Mouse (Mus musculus) heart, adult 2 months (tissue): ENCODE measurements around the gene Spata48. TPM values are rescaled to one million over a fixed set of nuclear protein-coding genes. Genes with fewer than 3 reads are reported as not detected.

Experiments
- DNase-seq, 2 experiments: peaks; one replicate each; pipeline ENCODE4 v3.0.0; 2021
- H3K27ac ChIP-seq: fragments of 200-600 bp; 2 replicates; pipeline ENCODE4 v1.8.1; 2022
- H3K27me3 ChIP-seq: fragments of 200-500 bp; 2 replicates; pipeline ENCODE4 v1.6.1; 2012; ENCODE audit warnings: mild to moderate bottlenecking, low read length, inconsistent platforms, mixed read lengths; ENCODE audit not compliant: control insufficient read depth, insufficient read depth
- H3K36me3 ChIP-seq: fragments of 200-500 bp; 2 replicates; pipeline ENCODE4 v1.6.1; 2012; ENCODE audit warnings: low read length, inconsistent platforms; ENCODE audit not compliant: control insufficient read depth, insufficient read depth
- H3K4me1 ChIP-seq: fragments of 200-500 bp; 2 replicates; pipeline ENCODE4 v1.6.1; 2011; ENCODE audit warnings: low read length; ENCODE audit not compliant: control insufficient read depth, insufficient read depth
- H3K4me3 ChIP-seq: fragments of 200-600 bp; 2 replicates; pipeline ENCODE4 v1.8.1; 2022
- H3K79me2 ChIP-seq: fragments of 200-500 bp; replicated peaks from 2 replicates; pipeline ENCODE4 v1.6.1; 2012; ENCODE audit warnings: mild to moderate bottlenecking, inconsistent platforms, low read length, moderate library complexity, mixed read lengths; ENCODE audit not compliant: control insufficient read depth, insufficient read depth
- H3K9ac ChIP-seq: fragments of 200-500 bp; 2 replicates; pipeline ENCODE4 v1.6.1; 2012; ENCODE audit warnings: low read depth, mild to moderate bottlenecking, control low read depth, inconsistent platforms, low read length, mixed read lengths
- CTCF ChIP-seq: fragments of 200-600 bp; IDR thresholded peaks from 2 replicates; pipeline ENCODE4 v1.8.1; 2022; ENCODE audit warnings: antibody characterized with exemption, mild to moderate bottlenecking, moderate library complexity
- EP300 ChIP-seq: fragments of 200-500 bp; IDR thresholded peaks from 2 replicates; pipeline ENCODE4 v1.6.1; 2011; ENCODE audit warnings: low read depth, low read length, control low read depth; ENCODE audit not compliant: insufficient read depth
- POLR2A ChIP-seq: fragments of 200-500 bp; IDR thresholded peaks from 2 replicates; pipeline ENCODE4 v1.6.1; 2011; ENCODE audit warnings: mild to moderate bottlenecking, low read depth, low read length, control low read depth; ENCODE audit not compliant: insufficient read depth
- WGBS: fragments of 180-500 bp; shearing (Covaris S2); methylation state at CpG from one replicate; pipeline ENCODE4 v1.1.7; 2018; 5-methylcytosine and 5-hydroxymethylcytosine counted together
- intact Hi-C: fragments of 180-260 bp; cut with DNase I; formaldehyde crosslinking; loops from one replicate; pipeline ENCODE4 v1.15.1; 2025
- polyA plus RNA-seq: library from polyadenylated mRNA; depleted of rRNA; stranded (reverse); fragments of >200 nt; gene quantifications from 2 replicates; pipeline ENCODE4 v1.2.3, GENCODE M21; 2012
- total RNA-seq, 2 experiments: library from RNA; stranded (reverse); gene quantifications; 2 replicates each; pipeline ENCODE4 v1.2.3; 2021

Spata48 gene
- total and polyA plus RNA-seq, 3 experiments, result 0.59 to 1.1 (median 1.0) TPM

GRCm38 (mm10) chr11:11484378-11484777 lies 22.5 kb downstream of the Spata48 start:
- Histone ChIP-seq H3K9ac (no peak overlapping the region), H3K27me3 (no peaks in the 10 kb centered on the region), H3K4me3 (no peak overlapping the region), H3K27ac (no peak overlapping the region), H3K79me2 (no peaks in the 10 kb centered on the region), H3K4me1 (no peaks in the 10 kb centered on the region), H3K36me3 (no peaks in the 10 kb centered on the region)
- WGBS, result 47% methylated on average over 8 of the region's 8 CpGs
- no peak for DNase-seq
- TF ChIP-seq CTCF (no peak), POLR2A (no peak), EP300 (no peak)
- intact Hi-C loops, result no loop called here

GRCm38 (mm10) chr11:11492044-11492443 lies 30.1 kb downstream of the Spata48 start:
- Histone ChIP-seq H3K4me1 (no peaks in the 10 kb centered on the region), H3K9ac (no peak overlapping the region), H3K4me3 (no peak overlapping the region), H3K79me2 (no peaks in the 10 kb centered on the region), H3K27me3 (no peaks in the 10 kb centered on the region), H3K36me3 (no peaks in the 10 kb centered on the region), H3K27ac (no peak overlapping the region)
- no peak for DNase-seq
- intact Hi-C loops, result no loop called here
- TF ChIP-seq CTCF (no peak), EP300 (no peak), POLR2A (no peak)
- WGBS, result 74% methylated on average over 5 of the region's 5 CpGs

- Histone ChIP-seq H3K4me3 (no peak overlapping the region), H3K9ac (no peak overlapping the region), H3K79me2 (no peaks in the 10 kb centered on the region), H3K36me3 (no peaks in the 10 kb centered on the region), H3K27ac (no peak overlapping the region), H3K27me3 (no peaks in the 10 kb centered on the region), H3K4me1 (no peaks in the 10 kb centered on the region)
- WGBS, result 88% methylated on average over 2 of the region's 2 CpGs
- TF ChIP-seq CTCF (no peak), EP300 (no peak), POLR2A (no peak)
- intact Hi-C loops, result no loop called here
- DNase-seq, result no peak
These were observed 33.8 kb downstream of the Spata48 start for GRCm38 (mm10) chr11:11495697-11496096.

GRCm38 (mm10) chr11:11499944-11500343 lies 38.0 kb downstream of the Spata48 start:
- H3K4me3 ChIP-seq, result no peak overlapping the region
- no peak for TF ChIP-seq EP300
- TF ChIP-seq CTCF, result peak; percentile 62
- intact Hi-C loops, result no loop called here
- H3K4me1 ChIP-seq, result no peaks in the 10 kb centered on the region
- H3K79me2 ChIP-seq, result no peaks in the 10 kb centered on the region
- DNase-seq, result no peak
- no peaks in the 10 kb centered on the region for H3K36me3 ChIP-seq
- H3K27ac ChIP-seq, result no peak overlapping the region
- 24% methylated on average over 10 of the region's 10 CpGs for WGBS
- H3K9ac ChIP-seq, result no peak overlapping the region
- H3K27me3 ChIP-seq, result no peaks in the 10 kb centered on the region

- Histone ChIP-seq H3K4me1 (no peaks in the 10 kb centered on the region), H3K36me3 (no peaks in the 10 kb centered on the region), H3K27ac (no peak overlapping the region), H3K4me3 (no peak overlapping the region), H3K79me2 (no peaks in the 10 kb centered on the region), H3K27me3 (no peaks in the 10 kb centered on the region), H3K9ac (no peak overlapping the region)
- 56% methylated on average over 2 of the region's 2 CpGs for WGBS
- intact Hi-C loops, result no loop called here
- no peak for TF ChIP-seq POLR2A
- no peak for TF ChIP-seq EP300
- no peak for TF ChIP-seq CTCF
- DNase-seq, result peak in 1 of 2 experiments; percentile 7
These were observed 44.3 kb downstream of the Spata48 start for GRCm38 (mm10) chr11:11506187-11506586.

- Histone ChIP-seq H3K4me3 (no peak overlapping the region), H3K79me2 (no peaks in the 10 kb centered on the region), H3K36me3 (no peaks in the 10 kb centered on the region), H3K4me1 (no peaks in the 10 kb centered on the region), H3K9ac (no peak overlapping the region), H3K27me3 (no peaks in the 10 kb centered on the region), H3K27ac (no peak overlapping the region)
- no peak for DNase-seq
- TF ChIP-seq CTCF, result no peak
- TF ChIP-seq EP300, result no peak
- no peak for TF ChIP-seq POLR2A
- intact Hi-C loops, result no loop called here
- 65% methylated on average over 2 of the region's 2 CpGs for WGBS
These were observed 47.5 kb downstream of the Spata48 start for GRCm38 (mm10) chr11:11509413-11509812.

- Histone ChIP-seq H3K9ac (no peak overlapping the region), H3K27ac (no peak overlapping the region), H3K4me1 (no peaks in the 10 kb centered on the region), H3K27me3 (no peaks in the 10 kb centered on the region), H3K36me3 (no peaks in the 10 kb centered on the region), H3K79me2 (no peaks in the 10 kb centered on the region), H3K4me3 (no peak overlapping the region)
- 51% methylated on average over 2 of the region's 2 CpGs for WGBS
- no peak for TF ChIP-seq CTCF
- no peak for TF ChIP-seq POLR2A
- TF ChIP-seq EP300, result no peak
- intact Hi-C loops, result no loop called here
- DNase-seq, result no peak
These were observed 50.2 kb downstream of the Spata48 start for GRCm38 (mm10) chr11:11512056-11512455.
